Mouse (Mus musculus): ENCODE measurements around the gene Pik3c2a. TPM values are rescaled to one million over a fixed set of nuclear protein-coding genes. Genes with fewer than 3 reads are reported as not detected.
A peak's percentile ranks its signal among the peaks of the same experiment; 100 is the strongest.
"Not testable (repeated sequence)": the region's sequence is repeated elsewhere in the genome, so short reads cannot be mapped to it uniquely, and the experiment has no call there.

The Pik3c2a gene
- total RNA-seq, 2 experiments from 2014 or later: 36.5 to 36.7 TPM

GRCm38 (mm10) chr7:116392329-116392728 is 50.9 kb downstream of the Pik3c2a start:
- DNase-seq: no peak

- not testable (repeated sequence) for DNase-seq
Observed at GRCm38 (mm10) chr7:116387389-116387788, 55.9 kb downstream of the Pik3c2a start.

GRCm38 (mm10) chr7:116379181-116379580 is 64.1 kb downstream of the Pik3c2a start:
- DNase-seq: not testable (repeated sequence)

- DNase-seq: no peak
Observed at GRCm38 (mm10) chr7:116374284-116374683, 69.0 kb downstream of the Pik3c2a start.

- peak; percentile 67 to 73 for DNase-seq
Observed at GRCm38 (mm10) chr7:116336226-116336625, 107.0 kb downstream of the Pik3c2a start.

GRCm38 (mm10) chr7:116335133-116335532 is 108.1 kb downstream of the Pik3c2a start:
- no peak for DNase-seq

GRCm38 (mm10) chr7:116334669-116335038 is 108.6 kb downstream of the Pik3c2a start:
- DNase-seq: no peak

GRCm38 (mm10) chr7:116333713-116334668 is 109.3 kb downstream of the Pik3c2a start, which contains the start of gene Rps13:
Rps13 (minus strand) TSS chr7:116334195.
- peak; percentile 98 to 99 for DNase-seq

GRCm38 (mm10) chr7:116331246-116331645 is 112.0 kb downstream of the Pik3c2a start:
- no peak for DNase-seq

- DNase-seq: no peak
Observed at GRCm38 (mm10) chr7:116329858-116330257, 113.4 kb downstream of the Pik3c2a start.

- DNase-seq: no peak
Observed at GRCm38 (mm10) chr7:116328777-116329176, 114.5 kb downstream of the Pik3c2a start.

- no peak for DNase-seq
Observed at GRCm38 (mm10) chr7:116327901-116328300, 115.3 kb downstream of the Pik3c2a start.

GRCm38 (mm10) chr7:116323331-116323964 is 119.8 kb downstream of the Pik3c2a start:
- peak; percentile 78 to 89 for DNase-seq

- DNase-seq: peak in 1 of 2 experiments; percentile 57
Observed at GRCm38 (mm10) chr7:116309456-116309855, 133.8 kb downstream of the Pik3c2a start.

GRCm38 (mm10) chr7:116308632-116308991 is 134.6 kb downstream of the Pik3c2a start:
- peak in 1 of 2 experiments; percentile 39 for DNase-seq

GRCm38 (mm10) chr7:116307871-116308631 is 135.2 kb downstream of the Pik3c2a start, which contains the start of gene Plekha7:
Plekha7 (minus strand) TSS chr7:116308376.
- DNase-seq: peak; percentile 58 to 73

- peak; percentile 86 to 89 for DNase-seq
Observed at GRCm38 (mm10) chr7:116307099-116307870, 136.0 kb downstream of the Pik3c2a start.

GRCm38 (mm10) chr7:116306601-116307000 is 136.6 kb downstream of the Pik3c2a start:
- no peak for DNase-seq

- DNase-seq: no peak
Observed at GRCm38 (mm10) chr7:116301661-116302311, 141.5 kb downstream of the Pik3c2a start.

GRCm38 (mm10) chr7:116301144-116301543 is 142.1 kb downstream of the Pik3c2a start:
- no peak for DNase-seq

GRCm38 (mm10) chr7:116298851-116299250 is 144.4 kb downstream of the Pik3c2a start:
- DNase-seq: no peak
